Mouse (Mus musculus) testis, adult 2 months (tissue): ENCODE measurements at regions not wholly inside any gene's neighbourhood (a gene's known extent, or its start where the extent isn't known, plus 50 kb on each side); places are given as distances from the start of the nearest gene placed in this dataset.

Source experiments
- CTCF ChIP-seq: fragments of 200-500 bp; IDR thresholded peaks from 2 replicates; pipeline ENCODE4 v1.5.1; 2012; ENCODE audit warnings: low read depth, mild to moderate bottlenecking, inconsistent platforms, low read length, moderate library complexity; ENCODE audit not compliant: control insufficient read depth, insufficient read depth, insufficient replicate concordance
- POLR2A ChIP-seq: fragments of 200-500 bp; IDR thresholded peaks from 2 replicates; pipeline ENCODE4 v1.6.1; 2012; ENCODE audit warnings: low read depth, mild to moderate bottlenecking, inconsistent platforms, low read length, moderate library complexity; ENCODE audit not compliant: control insufficient read depth

- no peak for TF ChIP-seq CTCF
- no peak for TF ChIP-seq POLR2A
These were observed 75.3 kb upstream of the Olig3 start for GRCm38 (mm10) chr10:19281021-19281420.
